34 mouse cellular contexts compared by ENCODE assay signal in the genomic region with DNA sequence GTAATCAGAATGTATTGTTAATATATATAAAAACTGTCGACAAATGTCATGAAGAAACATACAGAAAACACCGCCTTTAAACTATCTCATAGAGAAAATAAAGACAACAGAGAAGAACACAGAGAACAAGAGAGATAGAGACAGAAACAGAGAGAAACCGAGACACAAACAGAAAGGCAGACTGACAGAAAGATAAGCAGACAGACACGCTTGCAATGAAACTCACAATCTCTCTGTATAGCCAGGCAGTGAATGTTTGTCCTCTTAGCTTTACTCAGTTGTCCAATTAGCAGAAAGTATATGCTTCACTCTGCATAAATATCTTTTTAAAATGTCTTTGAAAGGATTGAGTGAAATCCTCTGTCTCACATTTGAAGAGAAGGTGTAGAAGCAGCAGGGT.
"Had no signal": no experiment of that assay in that cellular context is flagged by ENCODE, and none has a peak within 500 bp of the region (broad histone marks: within the 10 kb centered on the region; RNA-seq: fewer than 3 reads in every experiment).

No protein-coding gene starts in this region.

- H3K4me3 ChIP-seq: heart, embryonic 12.5 days; heart, embryonic 13.5 days; heart, embryonic 15.5 days; hindbrain, embryonic 10.5 days; hindbrain, embryonic 12.5 days; hindbrain, embryonic 13.5 days; hindbrain, embryonic 15.5 days; intestine, embryonic 15.5 days; kidney, embryonic 15.5 days; layer of hippocampus, adult 2 months; left cerebral cortex, adult 2 months had no signal

- H3K27ac ChIP-seq: heart, embryonic 13.5 days; heart, embryonic 15.5 days; hindbrain, embryonic 10.5 days; hindbrain, embryonic 12.5 days; hindbrain, embryonic 13.5 days; hindbrain, embryonic 14.5 days; hindbrain, embryonic 15.5 days; hindbrain, postnatal 0 days; intestine, embryonic 15.5 days; kidney, embryonic 15.5 days; kidney, postnatal 0 days; layer of hippocampus, adult 2 months; left cerebral cortex, adult 2 months had no signal

- H3K4me2 ChIP-seq: heart, embryonic 11.5 days; heart, embryonic 12.5 days; heart, embryonic 13.5 days; heart, embryonic 15.5 days; hindbrain, embryonic 12.5 days; hindbrain, embryonic 13.5 days; hindbrain, embryonic 14.5 days; hindbrain, embryonic 15.5 days; intestine, embryonic 15.5 days; kidney, embryonic 15.5 days had no signal

- H3K36me3 ChIP-seq: heart, embryonic 12.5 days; heart, embryonic 13.5 days; heart, embryonic 15.5 days; hindbrain, embryonic 10.5 days; hindbrain, embryonic 12.5 days; hindbrain, embryonic 13.5 days; hindbrain, embryonic 15.5 days; intestine, embryonic 15.5 days; kidney, embryonic 15.5 days had no signal

- H3K4me1 ChIP-seq: heart, embryonic 12.5 days; heart, embryonic 13.5 days; heart, embryonic 15.5 days; hindbrain, embryonic 10.5 days; hindbrain, embryonic 12.5 days; hindbrain, embryonic 13.5 days; hindbrain, embryonic 15.5 days; intestine, embryonic 15.5 days; kidney, embryonic 15.5 days had no signal

- H3K27me3 ChIP-seq: heart, embryonic 12.5 days; heart, embryonic 13.5 days; heart, embryonic 15.5 days; hindbrain, embryonic 12.5 days; hindbrain, embryonic 13.5 days; hindbrain, embryonic 15.5 days; intestine, embryonic 15.5 days; kidney, embryonic 15.5 days had no signal

- DNase-seq: heart, postnatal 10 days; heart, postnatal 14 days; heart, postnatal 36 days; heart, postnatal 4 days; kidney, adult 11 months; kidney, adult 18-20 months; kidney, adult 2 months; kidney, adult 8-10 months; kidney, adult 9 months; kidney, postnatal 10 days; kidney, postnatal 14 days; kidney, postnatal 36 days; kidney, postnatal 4 days; layer of hippocampus, adult 9-11 months; layer of hippocampus, postnatal 36 days had no signal

- H3K9me3 ChIP-seq: heart, embryonic 12.5 days; heart, embryonic 13.5 days; heart, embryonic 15.5 days; hindbrain, embryonic 10.5 days; hindbrain, embryonic 12.5 days; hindbrain, embryonic 13.5 days; hindbrain, embryonic 15.5 days; intestine, embryonic 15.5 days; kidney, embryonic 15.5 days had no signal

- H3K9ac ChIP-seq: heart, embryonic 12.5 days; heart, embryonic 13.5 days; heart, embryonic 15.5 days; hindbrain, embryonic 12.5 days; hindbrain, embryonic 13.5 days; hindbrain, embryonic 14.5 days; hindbrain, embryonic 15.5 days; intestine, embryonic 15.5 days; kidney, embryonic 15.5 days had no signal

- ATAC-seq: hindbrain, embryonic 16.5 days; hindbrain, postnatal 0 days; inflammation-experienced regulatory T-cells, adult 6 months; intestine, embryonic 15.5 days; intestine, embryonic 16.5 days; intestine, postnatal 0 days had no signal
